Mouse (Mus musculus) testis, adult 2 months (tissue): ENCODE measurements around the gene Hoxd8. TPM values are rescaled to one million over a fixed set of nuclear protein-coding genes. Genes with fewer than 3 reads are reported as not detected.

ENCODE experiments used
- H3K27ac ChIP-seq: fragments of 200-500 bp; 2 replicates; pipeline ENCODE4 v1.5.1; 2012; ENCODE audit warnings: low read depth, low read length; ENCODE audit not compliant: control insufficient read depth, insufficient read depth
- H3K27me3 ChIP-seq: fragments of 200-500 bp; 2 replicates; pipeline ENCODE4 v1.6.1; 2012; ENCODE audit warnings: mild to moderate bottlenecking, low read length, moderate library complexity; ENCODE audit not compliant: control insufficient read depth, insufficient read depth
- H3K36me3 ChIP-seq: fragments of 200-500 bp; 2 replicates; pipeline ENCODE4 v1.6.1; 2012; ENCODE audit warnings: mild to moderate bottlenecking, low read length; ENCODE audit not compliant: control insufficient read depth, insufficient read depth
- H3K4me1 ChIP-seq: fragments of 200-500 bp; 2 replicates; pipeline ENCODE4 v1.6.1; 2012; ENCODE audit warnings: low read length; ENCODE audit not compliant: control insufficient read depth, insufficient read depth
- H3K4me3 ChIP-seq: fragments of 200-500 bp; 2 replicates; pipeline ENCODE4 v1.5.1; 2012; ENCODE audit warnings: low read depth, mild to moderate bottlenecking, low read length, moderate library complexity, mixed read lengths; ENCODE audit not compliant: control insufficient read depth
- CTCF ChIP-seq: fragments of 200-500 bp; IDR thresholded peaks from 2 replicates; pipeline ENCODE4 v1.5.1; 2012; ENCODE audit warnings: low read depth, mild to moderate bottlenecking, inconsistent platforms, low read length, moderate library complexity; ENCODE audit not compliant: control insufficient read depth, insufficient read depth, insufficient replicate concordance
- POLR2A ChIP-seq: fragments of 200-500 bp; IDR thresholded peaks from 2 replicates; pipeline ENCODE4 v1.6.1; 2012; ENCODE audit warnings: low read depth, mild to moderate bottlenecking, inconsistent platforms, low read length, moderate library complexity; ENCODE audit not compliant: control insufficient read depth
- polyA plus RNA-seq: library from polyadenylated mRNA; depleted of rRNA; stranded (reverse); fragments of >200 nt; gene quantifications from 2 replicates; pipeline ENCODE4 v1.2.3, GENCODE M21; 2012

Hoxd8 gene
- polyA plus RNA-seq, 1 experiment: 23.6 TPM

GRCm38 (mm10) chr2:74683471-74683951, 20.9 kb upstream of the Hoxd8 start:
- no peak for TF ChIP-seq POLR2A
- TF ChIP-seq CTCF: no peak
- H3K4me1 ChIP-seq: peaks cover 15% of the 10 kb centered on the region
- no peak overlapping the region for H3K27ac ChIP-seq
- H3K27me3 ChIP-seq: peaks cover 13% of the 10 kb centered on the region
- no peaks in the 10 kb centered on the region for H3K36me3 ChIP-seq
- H3K4me3 ChIP-seq: no peak overlapping the region

DNA sequence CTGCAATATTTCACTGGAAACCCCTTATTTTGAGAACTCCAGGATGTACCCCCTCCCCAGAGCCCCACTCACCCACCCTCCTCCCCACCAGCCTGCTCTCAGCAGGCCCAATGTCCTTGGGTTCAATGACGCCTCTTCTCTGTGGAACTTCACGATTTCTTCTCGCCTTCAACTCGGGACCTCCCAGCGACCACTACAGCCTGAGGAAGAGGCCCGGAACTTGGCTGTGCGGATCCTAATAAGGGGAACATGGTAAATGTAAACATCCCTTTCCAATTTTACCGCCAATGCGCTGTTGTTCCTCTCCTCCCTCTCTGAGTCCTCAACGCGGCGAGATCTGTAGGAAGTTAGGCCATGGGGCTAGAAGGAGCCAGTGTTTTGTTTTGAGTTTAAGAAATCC, 20.3 kb upstream of the Hoxd8 start:
- TF ChIP-seq POLR2A (no peak), CTCF (no peak)
- Histone ChIP-seq H3K36me3 (no peaks in the 10 kb centered on the region), H3K27me3 (peaks cover 13% of the 10 kb centered on the region), H3K4me3 (no peak overlapping the region), H3K4me1 (peaks cover 15% of the 10 kb centered on the region), H3K27ac (no peak overlapping the region)

DNA sequence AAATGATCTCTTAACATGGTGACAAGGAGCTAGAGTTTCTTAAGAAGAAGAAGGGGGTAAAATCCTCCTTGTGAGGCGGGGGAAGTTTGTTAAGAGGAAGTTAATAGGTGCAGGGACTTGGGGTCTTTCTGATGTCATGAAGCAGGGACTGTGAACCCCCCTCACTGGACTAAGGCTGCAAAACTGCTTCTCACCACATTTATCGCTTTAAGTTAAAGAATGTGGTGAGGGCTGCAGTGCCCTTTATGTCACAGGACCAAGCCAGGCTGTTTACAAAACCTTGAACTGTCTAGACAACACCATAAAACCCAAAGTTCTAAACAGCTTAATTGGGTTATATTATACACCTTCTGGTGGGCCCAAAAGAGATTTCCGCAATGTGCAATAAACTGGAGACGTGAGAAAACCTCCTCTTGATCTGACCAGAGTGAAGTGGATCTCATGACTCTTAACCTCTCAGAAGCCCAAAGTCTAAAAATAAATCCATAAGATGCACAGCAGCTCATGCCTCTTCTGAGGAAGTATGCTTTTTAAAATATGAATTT, 19.3 kb upstream of the Hoxd8 start:
- Histone ChIP-seq H3K36me3 (no peaks in the 10 kb centered on the region), H3K4me1 (peaks cover 11% of the 10 kb centered on the region), H3K27ac (no peak overlapping the region), H3K27me3 (peaks cover 17% of the 10 kb centered on the region), H3K4me3 (no peak overlapping the region)
- TF ChIP-seq POLR2A: no peak
- TF ChIP-seq CTCF: no peak

- Histone ChIP-seq H3K27ac (no peak overlapping the region), H3K36me3 (no peaks in the 10 kb centered on the region), H3K4me1 (peaks cover 12% of the 10 kb centered on the region), H3K27me3 (peaks cover 16% of the 10 kb centered on the region), H3K4me3 (no peak overlapping the region)
- no peak for TF ChIP-seq POLR2A
- TF ChIP-seq CTCF: peak; percentile 17; the same call in 1 of the 2 replicates
Observed at GRCm38 (mm10) chr2:74686301-74686987, 18.0 kb upstream of the Hoxd8 start.

DNA sequence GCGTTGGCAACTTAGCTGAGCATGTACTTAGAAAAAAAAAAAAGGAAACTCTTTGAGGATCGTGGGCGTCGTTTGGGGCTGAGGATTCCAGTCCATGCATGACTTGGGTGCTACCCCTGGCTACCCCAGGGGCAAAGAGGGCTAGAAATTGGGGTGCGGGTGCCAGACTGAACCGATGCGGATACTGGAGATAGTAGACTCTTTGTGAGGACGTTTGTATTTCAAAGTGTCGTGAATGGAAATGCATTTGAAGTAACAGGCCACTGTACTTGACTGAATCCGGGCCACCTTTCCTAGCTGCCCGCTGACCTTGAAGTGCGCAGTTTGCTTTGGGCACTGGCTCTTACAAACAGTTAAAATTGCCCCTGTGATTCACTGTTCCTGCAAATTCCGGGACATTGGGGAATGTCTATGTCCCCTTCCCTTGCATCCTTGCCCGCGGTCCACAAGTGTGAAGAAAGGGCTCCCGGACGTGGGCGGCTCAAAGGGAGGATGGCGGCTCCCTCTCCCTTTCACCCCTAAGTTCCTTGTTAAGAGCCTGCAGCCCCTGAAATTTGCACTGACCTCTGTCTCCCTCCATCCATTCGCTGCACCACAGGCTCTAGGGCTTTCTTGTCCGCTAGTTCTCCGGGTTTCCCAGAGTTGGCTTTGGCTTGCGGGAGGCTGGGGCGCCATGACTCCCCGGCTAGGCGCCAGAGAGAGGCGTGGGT, 17.3 kb upstream of the Hoxd8 start:
- H3K36me3 ChIP-seq: no peaks in the 10 kb centered on the region
- peaks cover 10% of the 10 kb centered on the region for H3K4me1 ChIP-seq
- no peak overlapping the region for H3K27ac ChIP-seq
- H3K27me3 ChIP-seq: peaks cover 14% of the 10 kb centered on the region
- H3K4me3 ChIP-seq: no peak overlapping the region
- no peak for TF ChIP-seq CTCF
- no peak for TF ChIP-seq POLR2A

GRCm38 (mm10) chr2:74687698-74688555, 16.5 kb upstream of the Hoxd8 start:
- Histone ChIP-seq H3K4me1 (peaks cover 4% of the 10 kb centered on the region; the same call in 1 of the 2 replicates), H3K36me3 (no peaks in the 10 kb centered on the region), H3K27ac (no peak overlapping the region), H3K4me3 (no peak overlapping the region), H3K27me3 (peaks cover 16% of the 10 kb centered on the region)
- TF ChIP-seq CTCF (no peak), POLR2A (no peak)

GRCm38 (mm10) chr2:74688795-74689573, 15.4 kb upstream of the Hoxd8 start:
- peaks cover 4% of the 10 kb centered on the region; the same call in 1 of the 2 replicates for H3K4me1 ChIP-seq
- H3K4me3 ChIP-seq: no peak overlapping the region
- peaks cover 17% of the 10 kb centered on the region for H3K27me3 ChIP-seq
- no peaks in the 10 kb centered on the region for H3K36me3 ChIP-seq
- no peak overlapping the region; the same call in 1 of the 2 replicates for H3K27ac ChIP-seq
- TF ChIP-seq CTCF: no peak
- no peak for TF ChIP-seq POLR2A
